ENCODE assay signal across 26 mouse cellular contexts in the genomic region with DNA sequence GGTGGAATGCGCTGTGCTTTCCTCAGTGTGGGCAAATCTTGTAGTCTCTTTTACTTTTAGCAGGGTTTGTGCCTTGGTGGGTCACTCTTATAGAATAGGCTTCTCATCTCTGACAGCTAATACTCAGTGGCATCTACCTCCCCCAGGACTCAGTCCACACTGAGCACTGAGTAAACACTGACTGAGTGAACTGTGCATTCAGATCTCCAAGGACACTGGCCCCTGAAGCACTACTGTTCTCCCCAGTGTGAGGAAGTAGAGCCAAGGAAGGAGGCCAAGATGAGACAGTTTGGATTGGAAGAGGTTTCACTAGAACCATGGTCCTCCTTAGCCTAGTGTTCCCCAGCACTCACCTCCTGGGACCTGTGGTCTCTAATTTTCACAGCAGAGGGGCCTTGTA. TPM values are rescaled to one million over a fixed set of nuclear protein-coding genes. Genes with fewer than 3 reads are reported as not detected.
A peak's percentile ranks its signal among the peaks of the same experiment; 100 is the strongest.
DNase-seq lines count a peak whose midpoint lies in the region; ATAC-seq and TF ChIP-seq lines count a peak whose summit lies in the region.
"Had no signal": no experiment of that assay in that cellular context is flagged by ENCODE, and none has a peak within 500 bp of the region (broad histone marks: within the 10 kb centered on the region; RNA-seq: fewer than 3 reads in every experiment).

No protein-coding gene starts in this region.

- no peak for DNase-seq in heart, postnatal 25 days (ENCODE audit: low spot score)
- no peak for DNase-seq in testis, postnatal 14 days (ENCODE audit: low spot score)
- no peak for DNase-seq in right cerebral cortex, postnatal 4 days
- DNase-seq: B cell, adult 2 months; cerebellum, adult 2 months; cerebellum, postnatal 36 days; embryo, embryonic 11 days; layer of hippocampus, postnatal 36 days; midbrain, embryonic 14.5 days; thymus, postnatal 25 days had no signal

- TF ChIP-seq POLR2A in testis, adult 2 months (IDR thresholded peaks at IDR 0.05; ENCODE audit: control insufficient read depth, low read depth, low read length), result no peak

- H3K4me3 ChIP-seq in heart, embryonic 11.5 days (ENCODE audit: low read depth, low read length), result no peak overlapping the region
- no peak overlapping the region for H3K4me3 ChIP-seq in testis, adult 2 months (ENCODE audit: control insufficient read depth, low read depth, low read length)
- no peak overlapping the region for H3K4me3 ChIP-seq in heart, embryonic 16.5 days (ENCODE audit: low read length)
- H3K4me3 ChIP-seq in forebrain, embryonic 13.5 days, result no peak overlapping the region
- H3K4me3 ChIP-seq: embryonic facial prominence, embryonic 13.5 days; erythroblast, embryonic 14.5 days; forebrain, embryonic 12.5 days; kidney, embryonic 15.5 days; limb, embryonic 12.5 days had no signal

- peaks cover 15% of the 10 kb centered on the region for H3K36me3 ChIP-seq in heart, embryonic 11.5 days (ENCODE audit: control insufficient read depth, insufficient read depth, low read length)
- no peaks in the 10 kb centered on the region; the same call in 1 of the 2 replicates for H3K36me3 ChIP-seq in testis, adult 2 months (ENCODE audit: control insufficient read depth, insufficient read depth, low read length)
- peaks cover 31% of the 10 kb centered on the region for H3K36me3 ChIP-seq in heart, embryonic 16.5 days (ENCODE audit: control insufficient read depth, insufficient read depth)
- peaks cover 80% of the 10 kb centered on the region for H3K36me3 ChIP-seq in forebrain, embryonic 13.5 days (ENCODE audit: poor library complexity, severe bottlenecking)

- peak overlapping the region; percentile 6; the same call in 1 of the 2 replicates for H3K27ac ChIP-seq in heart, embryonic 11.5 days (ENCODE audit: low read depth, low read length)
- H3K27ac ChIP-seq in testis, adult 2 months (ENCODE audit: control insufficient read depth, insufficient read depth, low read depth, low read length), result peak overlapping the region; percentile 65; the same call in 1 of the 2 replicates
- peak overlapping the region; percentile 58 for H3K27ac ChIP-seq in heart, embryonic 16.5 days (ENCODE audit: low read length)
- H3K27ac ChIP-seq in forebrain, embryonic 13.5 days, result no peak overlapping the region
- H3K27ac ChIP-seq: embryonic facial prominence, embryonic 13.5 days; forebrain, embryonic 12.5 days; hindbrain, postnatal 0 days; kidney, embryonic 15.5 days; limb, embryonic 12.5 days had no signal

- H3K9ac ChIP-seq in heart, embryonic 11.5 days (ENCODE audit: low read depth, low read length), result no peak overlapping the region
- no peak overlapping the region for H3K9ac ChIP-seq in heart, embryonic 16.5 days (ENCODE audit: low read length)
- no peak overlapping the region for H3K9ac ChIP-seq in forebrain, embryonic 13.5 days
- H3K9ac ChIP-seq: embryonic facial prominence, embryonic 13.5 days; forebrain, embryonic 12.5 days; kidney, embryonic 15.5 days; limb, embryonic 12.5 days had no signal

- WGBS in heart, embryonic 11.5 days (ENCODE audit: insufficient replicate concordance), result 100% methylated on average over 1 of the region's 1 CpGs
- WGBS in heart, embryonic 16.5 days, result 96% methylated on average over 1 of the region's 1 CpGs
- WGBS in forebrain, embryonic 13.5 days, result 96% methylated on average over 1 of the region's 1 CpGs

- no peaks in the 10 kb centered on the region for H3K27me3 ChIP-seq in heart, embryonic 11.5 days (ENCODE audit: control insufficient read depth, insufficient read depth, low read length)
- no peaks in the 10 kb centered on the region for H3K27me3 ChIP-seq in testis, adult 2 months (ENCODE audit: control insufficient read depth, insufficient read depth, low read length)
- no peaks in the 10 kb centered on the region for H3K27me3 ChIP-seq in heart, embryonic 16.5 days (ENCODE audit: control insufficient read depth, insufficient read depth, low read length)
- no peaks in the 10 kb centered on the region for H3K27me3 ChIP-seq in forebrain, embryonic 13.5 days
- H3K27me3 ChIP-seq: CH12.LX; embryonic facial prominence, embryonic 13.5 days; forebrain, embryonic 12.5 days; kidney, embryonic 15.5 days; limb, embryonic 12.5 days; Patski had no signal

- H3K4me1 ChIP-seq in heart, embryonic 11.5 days (ENCODE audit: control insufficient read depth, insufficient read depth, low read length), result peaks cover 16% of the 10 kb centered on the region; the same call in 1 of the 2 replicates
- no peaks in the 10 kb centered on the region for H3K4me1 ChIP-seq in testis, adult 2 months (ENCODE audit: control insufficient read depth, insufficient read depth, low read length)
- H3K4me1 ChIP-seq in heart, embryonic 16.5 days (ENCODE audit: control insufficient read depth, insufficient read depth, low read length), result peaks cover 12% of the 10 kb centered on the region
- no peaks in the 10 kb centered on the region for H3K4me1 ChIP-seq in forebrain, embryonic 13.5 days
- H3K4me1 ChIP-seq: embryonic facial prominence, embryonic 13.5 days; forebrain, embryonic 12.5 days; kidney, embryonic 15.5 days; limb, embryonic 12.5 days had no signal

- ATAC-seq in heart, embryonic 11.5 days (replicated peaks; ENCODE audit: insufficient number of reproducible peaks, low FRiP score, low TSS enrichment), result peak; percentile 22; the same call in 1 of the 2 replicates
- no peak for ATAC-seq in heart, embryonic 16.5 days (replicated peaks; ENCODE audit: extremely low read depth, insufficient read depth, low FRiP score)
- ATAC-seq in forebrain, embryonic 13.5 days, result no peak
- ATAC-seq: hindbrain, postnatal 0 days; Patski had no signal

- TF ChIP-seq CTCF in testis, adult 2 months (IDR thresholded peaks at IDR 0.05; ENCODE audit: control insufficient read depth, insufficient read depth, insufficient replicate concordance, low read depth, low read length), result no peak

- intact Hi-C loops in heart, postnatal 25 days (cut with DNase I), result no loop called here

- H3K9me3 ChIP-seq in heart, embryonic 11.5 days (replicated peaks; ENCODE audit: control insufficient read depth, low read length), result no peaks in the 10 kb centered on the region
- H3K9me3 ChIP-seq in heart, embryonic 16.5 days (replicated peaks; ENCODE audit: control insufficient read depth, low read length), result no peaks in the 10 kb centered on the region
- H3K9me3 ChIP-seq in forebrain, embryonic 13.5 days (replicated peaks), result no peaks in the 10 kb centered on the region
- H3K9me3 ChIP-seq: embryonic facial prominence, embryonic 13.5 days; forebrain, embryonic 12.5 days; G1E; kidney, embryonic 15.5 days; limb, embryonic 12.5 days had no signal

- no peak overlapping the region for H3K4me2 ChIP-seq in heart, embryonic 11.5 days
- H3K4me2 ChIP-seq in heart, embryonic 16.5 days (ENCODE audit: low read depth, low read length), result no peak overlapping the region
- no peak overlapping the region for H3K4me2 ChIP-seq in forebrain, embryonic 13.5 days
- H3K4me2 ChIP-seq: embryonic facial prominence, embryonic 13.5 days; forebrain, embryonic 12.5 days; kidney, embryonic 15.5 days; limb, embryonic 12.5 days had no signal

RNA-seq across cellular contexts. Expression of a gene that starts 15.0 kb away (rescaled TPM):
- 14.3 and 15.2 TPM in 2 replicates for polyA plus RNA-seq in heart, embryonic 11.5 days (2014; fragmentation: Nextera tagmentation; extraction: Ambion mirVana)
- total RNA-seq in heart, postnatal 25 days (2021), result 10 to 100 TPM; 11.1 to 11.9 TPM
- polyA plus RNA-seq in testis, adult 2 months (2012; rRNA removed), result 6.3 and 9.0 TPM in 2 replicates
- polyA plus RNA-seq in heart, embryonic 16.5 days (2015; fragmentation: Nextera tagmentation; extraction: Ambion mirVana), result 12.4 and 13.3 TPM in 2 replicates
- polyA plus RNA-seq in forebrain, embryonic 13.5 days (2015; fragmentation: Nextera tagmentation; extraction: Ambion mirVana), result 0.81 and 1.4 TPM in 2 replicates
- total RNA-seq: CH12.LX had no signal
- polyA plus RNA-seq: G1E, Patski had no signal

RNA-seq across cellular contexts. Expression of a gene that starts 36.8 kb away (rescaled TPM):
- polyA plus RNA-seq in heart, embryonic 11.5 days (2014; fragmentation: Nextera tagmentation; extraction: Ambion mirVana), result 15.8 and 21.4 TPM in 2 replicates
- 10 to 100 TPM; 11.6 to 12.1 TPM for total RNA-seq in heart, postnatal 25 days (2021)
- 67.6 and 77.9 TPM in 2 replicates for polyA plus RNA-seq in testis, adult 2 months (2012; rRNA removed)
- polyA plus RNA-seq in heart, embryonic 16.5 days (2015; fragmentation: Nextera tagmentation; extraction: Ambion mirVana), result 7.1 and 10.3 TPM in 2 replicates
- 16.7 and 21.2 TPM in 2 replicates for polyA plus RNA-seq in forebrain, embryonic 13.5 days (2015; fragmentation: Nextera tagmentation; extraction: Ambion mirVana)

RNA-seq across cellular contexts. Expression of a gene that starts 50.7 kb away (rescaled TPM):
- polyA plus RNA-seq in heart, embryonic 11.5 days (2014; fragmentation: Nextera tagmentation; extraction: Ambion mirVana), result 5.5 and 5.7 TPM in 2 replicates
- total RNA-seq in heart, postnatal 25 days (2021), result 1 to 10 TPM in 1 of 2 experiments, under 1 TPM in 1; 0.96 to 2.7 TPM
- 0.44 and 0.53 TPM in 2 replicates for polyA plus RNA-seq in testis, adult 2 months (2012; rRNA removed)
- 4.6 and 5.7 TPM in 2 replicates for polyA plus RNA-seq in heart, embryonic 16.5 days (2015; fragmentation: Nextera tagmentation; extraction: Ambion mirVana)
- polyA plus RNA-seq in forebrain, embryonic 13.5 days (2015; fragmentation: Nextera tagmentation; extraction: Ambion mirVana), result not detected in 2 replicates
- total RNA-seq: G1E; hindbrain, postnatal 0 days; layer of hippocampus, postnatal 36 days; left cerebral cortex, postnatal 14 days; megakaryocyte-erythroid progenitor cell, adult 5-6 weeks had no signal
- polyA plus RNA-seq: erythroblast, embryonic 14.5 days; forebrain, embryonic 12.5 days; G1E; hindbrain, postnatal 0 days; midbrain, embryonic 14.5 days; neural tube, embryonic 11.5 days; Patski had no signal
